Mouse (Mus musculus) embryonic facial prominence, embryonic 11.5 days (tissue): ENCODE results near the gene Grin1. TPM values are rescaled to one million over a fixed set of nuclear protein-coding genes. Genes with fewer than 3 reads are reported as not detected.

Experiments used
- ATAC-seq: fragments of 200-750 bp; cut with Nextera tagmentation; replicated peaks from 2 replicates; pipeline ENCODE4 v1.8.0; 2017; ENCODE audit warnings: low read depth; ENCODE audit not compliant: insufficient number of reproducible peaks, low FRiP score, low TSS enrichment
- DNase-seq: peaks from one replicate; pipeline ENCODE4 v3.0.0-alpha.2; 2015; ENCODE audit warnings: low spot score
- H3K27ac ChIP-seq: fragments of 300-500 bp; sonication (generic); replicated peaks from 2 replicates; pipeline ENCODE4 v1.5.1; 2014; ENCODE audit warnings: mild to moderate bottlenecking, low read depth, low read length, control low read depth
- H3K27me3 ChIP-seq: fragments of 300-500 bp; sonication (generic); 2 replicates; pipeline ENCODE4 v1.6.1; 2014; ENCODE audit warnings: mild to moderate bottlenecking, low read length, moderate library complexity, mixed read lengths; ENCODE audit not compliant: control insufficient read depth, insufficient read depth
- H3K36me3 ChIP-seq: fragments of 300-500 bp; sonication (generic); replicated peaks from 2 replicates; pipeline ENCODE4 v1.6.1; 2014; ENCODE audit warnings: low read depth, mild to moderate bottlenecking, low read length, moderate library complexity, mixed read lengths; ENCODE audit not compliant: control insufficient read depth, insufficient read depth
- H3K4me1 ChIP-seq: fragments of 300-500 bp; sonication (generic); 2 replicates; pipeline ENCODE4 v1.6.1; 2014; ENCODE audit warnings: low read length, mixed read lengths; ENCODE audit not compliant: control insufficient read depth, insufficient read depth
- H3K4me2 ChIP-seq: fragments of 300-500 bp; sonication (generic); 2 replicates; pipeline ENCODE4 v1.6.1; 2014; ENCODE audit warnings: low read depth, mild to moderate bottlenecking, control low read depth, low read length, moderate library complexity
- H3K4me3 ChIP-seq: fragments of 300-500 bp; sonication (generic); 2 replicates; pipeline ENCODE4 v1.5.1; 2014; ENCODE audit warnings: low read depth, low read length, control low read depth
- H3K9ac ChIP-seq: fragments of 300-500 bp; sonication (generic); replicated peaks from 2 replicates; pipeline ENCODE4 v1.6.1; 2014; ENCODE audit warnings: mild to moderate bottlenecking, control low read depth, low read length
- H3K9me3 ChIP-seq: fragments of 300-500 bp; sonication (generic); replicated peaks from 2 replicates; pipeline ENCODE4 v1.6.1; 2016; ENCODE audit warnings: mild to moderate bottlenecking, low read length, inconsistent platforms, mixed read lengths; ENCODE audit not compliant: control insufficient read depth
- WGBS: fragments of 180-500 bp; shearing (Covaris S2); extraction: QIAGEN DNeasy Blood & Tissue Kit; methylation state at CpG from one replicate; pipeline ENCODE4 v1.1.7; 2014; 5-methylcytosine and 5-hydroxymethylcytosine counted together
- polyA plus RNA-seq: library from polyadenylated mRNA; unstranded; fragments of >200 nt; fragmentation: Nextera tagmentation; extraction: Ambion mirVana; gene quantifications from 2 replicates; pipeline ENCODE4 v1.2.1, GENCODE M21; 2014

Gene Grin1
- polyA plus RNA-seq, 1 experiment from 2014 or later = 1.6 TPM

DNA sequence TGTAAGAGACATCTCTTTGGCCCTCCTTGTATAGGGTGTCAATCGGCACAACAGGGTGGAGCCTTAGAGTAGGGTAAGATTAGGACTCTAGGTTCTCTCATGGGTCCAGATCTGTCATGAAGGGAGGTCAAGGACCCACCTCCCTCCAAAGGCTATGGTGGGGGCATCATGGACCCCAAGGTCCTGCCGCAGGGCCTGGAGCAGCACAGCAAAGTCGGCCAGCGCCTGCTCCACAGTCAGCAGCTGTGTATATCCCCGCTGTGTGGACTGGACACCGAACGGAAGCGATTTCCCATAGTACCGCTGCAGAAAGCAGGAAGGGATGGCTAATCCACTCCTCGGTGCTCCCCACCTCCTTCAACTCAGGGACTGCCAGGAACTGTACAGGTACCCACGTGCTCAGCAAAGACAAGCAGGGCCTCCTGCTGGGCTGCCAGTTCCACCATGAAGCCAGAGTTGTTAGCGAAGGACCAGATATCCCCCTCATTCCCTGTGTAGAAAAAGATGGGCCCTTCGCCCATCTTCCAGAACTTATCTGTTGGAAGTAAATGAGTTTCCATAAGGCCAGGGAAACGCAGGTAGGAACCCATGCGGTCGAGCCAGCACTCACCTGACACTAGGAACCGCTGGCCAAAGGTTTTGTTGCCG, 36.6 kb upstream of the Grin1 start:
- Histone ChIP-seq H3K4me3 (peak overlapping the region; percentile 47), H3K27ac (no peak overlapping the region), H3K36me3 (no peaks in the 10 kb centered on the region; the same call in 1 of the 2 replicates), H3K4me1 (peaks cover 4% of the 10 kb centered on the region; the same call in 1 of the 2 replicates), H3K9me3 (no peaks in the 10 kb centered on the region), H3K4me2 (peak overlapping the region; percentile 81), H3K9ac (peak overlapping the region; percentile 51), H3K27me3 (no peaks in the 10 kb centered on the region)
- ATAC-seq (no peak), DNase-seq (no peak)
- 36% methylated on average over 18 of the region's 18 CpGs for WGBS

DNA sequence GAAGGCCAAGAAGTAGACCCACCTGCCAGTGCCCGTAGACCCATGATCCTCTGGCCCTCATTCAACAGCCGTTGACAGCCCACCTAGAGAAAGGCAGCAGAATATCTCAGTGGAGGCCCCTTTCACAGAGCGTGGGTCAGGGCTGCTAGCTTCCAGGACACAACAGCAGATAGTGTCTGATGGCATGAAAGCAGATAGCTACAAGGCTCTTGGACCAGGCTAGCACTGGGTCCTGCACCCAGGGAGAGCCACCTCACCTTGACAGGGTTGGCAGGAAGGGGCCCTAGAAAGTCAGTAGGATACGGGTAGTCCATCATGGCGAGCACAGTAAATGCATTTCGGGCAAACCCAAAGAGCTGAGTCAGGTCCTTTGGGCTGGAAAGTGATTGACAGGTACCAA, 35.2 kb upstream of the Grin1 start:
- H3K36me3 ChIP-seq = peaks cover 9% of the 10 kb centered on the region

DNA sequence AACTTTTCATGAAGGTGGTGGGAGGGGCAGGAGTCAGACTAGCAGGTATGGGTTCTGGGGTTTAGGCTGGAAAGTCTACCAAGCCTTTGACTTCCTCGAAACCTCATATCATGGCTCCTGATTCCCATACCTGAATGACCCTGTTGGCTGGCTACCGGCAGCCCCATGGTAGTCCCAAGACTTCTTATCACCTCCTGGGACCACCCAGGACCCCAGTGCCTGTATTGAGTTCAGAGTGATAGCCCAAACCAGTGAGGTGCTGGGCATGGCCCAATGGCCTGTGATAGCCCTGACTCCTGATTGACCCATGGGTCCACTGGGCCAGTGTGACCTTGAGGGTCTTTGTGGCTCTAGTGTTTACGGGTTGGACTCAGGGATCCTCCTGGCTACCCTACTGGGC, 31.7 kb upstream of the Grin1 start:
- Histone ChIP-seq H3K9me3 (no peaks in the 10 kb centered on the region), H3K27me3 (no peaks in the 10 kb centered on the region), H3K27ac (no peak overlapping the region), H3K36me3 (peaks cover 19% of the 10 kb centered on the region), H3K9ac (no peak overlapping the region), H3K4me2 (no peak overlapping the region), H3K4me3 (no peak overlapping the region), H3K4me1 (peaks cover 4% of the 10 kb centered on the region; the same call in 1 of the 2 replicates)
- no peak for ATAC-seq
- DNase-seq = no peak
- 97% methylated on average over 3 of the region's 3 CpGs for WGBS

More for the DNA sequence above, 35.2 kb upstream of the Grin1 start:
- WGBS = 88% methylated on average over 6 of the region's 6 CpGs
- H3K4me2 ChIP-seq = no peak overlapping the region
- H3K27me3 ChIP-seq = no peaks in the 10 kb centered on the region
- DNase-seq = no peak
- H3K4me1 ChIP-seq = peaks cover 4% of the 10 kb centered on the region; the same call in 1 of the 2 replicates
- no peak for ATAC-seq
- H3K27ac ChIP-seq = no peak overlapping the region
- H3K9me3 ChIP-seq = no peaks in the 10 kb centered on the region
- no peak overlapping the region for H3K9ac ChIP-seq
- no peak overlapping the region for H3K4me3 ChIP-seq

DNA sequence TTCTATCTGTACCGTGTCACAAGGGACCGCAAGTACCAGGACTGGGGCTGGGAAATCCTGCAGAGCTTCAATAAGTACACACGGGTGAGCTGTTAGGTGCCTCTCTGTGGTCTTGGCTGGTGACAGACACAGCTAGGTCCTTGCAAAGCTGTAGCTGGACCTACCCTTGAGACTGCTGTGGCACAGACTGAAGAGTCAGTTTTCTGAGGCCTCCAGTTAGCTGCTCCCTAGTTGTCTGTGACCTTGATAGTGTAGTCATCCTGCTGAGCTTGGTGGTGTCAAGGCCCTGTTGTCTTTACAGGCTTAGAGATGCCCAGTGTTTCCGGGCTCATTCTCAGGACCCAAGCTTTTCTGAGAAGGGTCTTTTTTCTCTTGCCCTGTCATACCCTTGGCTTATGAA, 30.5 kb upstream of the Grin1 start:
- no peak for DNase-seq
- 87% methylated on average over 4 of the region's 4 CpGs for WGBS
- no peaks in the 10 kb centered on the region for H3K4me1 ChIP-seq
- H3K27me3 ChIP-seq = no peaks in the 10 kb centered on the region
- H3K4me2 ChIP-seq = no peak overlapping the region
- peaks cover 25% of the 10 kb centered on the region for H3K36me3 ChIP-seq
- H3K9me3 ChIP-seq = no peaks in the 10 kb centered on the region
- H3K27ac ChIP-seq = no peak overlapping the region
- H3K9ac ChIP-seq = no peak overlapping the region
- no peak for ATAC-seq
- H3K4me3 ChIP-seq = no peak overlapping the region

DNA sequence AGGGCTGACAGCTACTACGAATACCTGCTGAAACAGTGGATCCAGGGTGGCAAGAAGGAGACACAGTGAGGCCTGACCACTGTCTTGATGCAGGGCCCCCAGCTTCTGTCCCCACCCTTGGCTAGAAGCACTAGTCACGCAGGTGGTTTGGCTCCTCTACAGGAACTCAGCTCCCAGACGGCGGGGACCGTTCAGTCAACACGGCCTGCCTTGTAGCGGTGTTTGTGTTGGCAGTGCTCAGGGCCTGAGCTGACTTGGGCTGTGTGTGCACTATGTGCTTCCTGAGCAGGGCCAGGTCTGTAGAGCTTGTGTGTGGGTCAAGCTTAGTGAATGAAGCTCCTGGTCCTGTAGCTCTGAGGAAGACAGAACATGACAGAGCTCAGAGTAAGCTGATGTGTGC, 29.2 kb upstream of the Grin1 start:
- Histone ChIP-seq H3K4me2 (no peak overlapping the region), H3K9me3 (no peaks in the 10 kb centered on the region), H3K4me3 (no peak overlapping the region), H3K4me1 (no peaks in the 10 kb centered on the region), H3K9ac (no peak overlapping the region), H3K27ac (no peak overlapping the region), H3K27me3 (no peaks in the 10 kb centered on the region), H3K36me3 (peaks cover 30% of the 10 kb centered on the region)
- WGBS = 98% methylated on average over 7 of the region's 7 CpGs
- no peak for ATAC-seq
- DNase-seq = no peak

GRCm38 (mm10) chr2:25338303-25338702, 19.3 kb upstream of the Grin1 start:
- Histone ChIP-seq H3K27ac (no peak overlapping the region), H3K4me1 (no peaks in the 10 kb centered on the region; the same call in none of the 2 replicates), H3K9me3 (no peaks in the 10 kb centered on the region), H3K4me2 (no peak overlapping the region), H3K36me3 (peaks cover 10% of the 10 kb centered on the region), H3K9ac (no peak overlapping the region), H3K4me3 (no peak overlapping the region), H3K27me3 (no peaks in the 10 kb centered on the region)
- ATAC-seq = no peak
- 97% methylated on average over 6 of the region's 6 CpGs for WGBS
- no peak for DNase-seq

DNA sequence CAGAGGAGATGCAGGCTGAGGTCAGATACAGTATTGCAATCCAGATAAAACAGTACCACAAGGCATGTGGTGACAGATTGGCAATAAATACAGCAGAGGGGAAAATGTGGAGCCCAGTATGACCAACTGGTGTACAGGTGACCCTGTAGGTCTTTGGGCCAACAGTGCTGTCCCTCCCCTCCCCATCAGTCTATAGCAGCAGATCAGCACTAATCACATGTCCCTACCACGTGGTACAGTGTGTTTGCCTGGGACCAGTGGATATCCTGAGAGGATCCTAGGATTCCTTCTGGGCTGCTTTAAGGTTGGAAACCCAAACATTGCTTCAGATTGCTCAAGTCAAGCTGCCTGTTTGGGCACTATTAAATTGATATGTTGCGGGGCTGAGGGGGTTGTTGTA, 14.6 kb upstream of the Grin1 start:
- WGBS = 84% methylated on average over 2 of the region's 2 CpGs
- ATAC-seq (no peak), DNase-seq (no peak)
- no peaks in the 10 kb centered on the region; the same call in none of the 2 replicates for H3K4me1 ChIP-seq
- H3K9ac ChIP-seq = peak overlapping the region; percentile 83
- no peaks in the 10 kb centered on the region for H3K27me3 ChIP-seq
- H3K9me3 ChIP-seq = no peaks in the 10 kb centered on the region
- H3K4me2 ChIP-seq = peak overlapping the region; percentile 83; the same call in 1 of the 2 replicates
- H3K4me3 ChIP-seq = peak overlapping the region; percentile 94
- no peak overlapping the region for H3K27ac ChIP-seq
- peaks cover 6% of the 10 kb centered on the region; the same call in 1 of the 2 replicates for H3K36me3 ChIP-seq

GRCm38 (mm10) chr2:25332286-25333160, 13.5 kb upstream of the Grin1 start, which contains the start of gene Man1b1:
TSS of gene Man1b1 (plus strand) at chr2:25332338.
- peak within 1 kb of the TSS; percentile 96 for H3K9ac ChIP-seq
- peak; percentile 95 for ATAC-seq
- peaks cover 3% of the 10 kb centered on the region; the same call in 1 of the 2 replicates for H3K36me3 ChIP-seq
- H3K4me3 ChIP-seq = peak within 1 kb of the TSS; percentile 94
- DNase-seq = peak; percentile 100
- peak within 1 kb of the TSS; percentile 83 for H3K4me2 ChIP-seq
- H3K4me1 ChIP-seq = no peaks in the 10 kb centered on the region; the same call in none of the 2 replicates
- H3K27me3 ChIP-seq = no peaks in the 10 kb centered on the region
- H3K27ac ChIP-seq = peak within 1 kb of the TSS; percentile 76
- H3K9me3 ChIP-seq = no peaks in the 10 kb centered on the region
- under 1% methylated on average over 78 of the region's 78 CpGs for WGBS
